Mouse (Mus musculus) brain, embryonic 18.5 days (tissue): ENCODE measurements at regions not wholly inside any gene's neighbourhood (a gene's known extent, or its start where the extent isn't known, plus 50 kb on each side); places are given as distances from the start of the nearest gene placed in this dataset.

Source experiments
- DNase-seq: peaks from one replicate; pipeline ENCODE4 v3.0.0-alpha.2; 2012; ENCODE audit warnings: low read depth, low spot score

DNA sequence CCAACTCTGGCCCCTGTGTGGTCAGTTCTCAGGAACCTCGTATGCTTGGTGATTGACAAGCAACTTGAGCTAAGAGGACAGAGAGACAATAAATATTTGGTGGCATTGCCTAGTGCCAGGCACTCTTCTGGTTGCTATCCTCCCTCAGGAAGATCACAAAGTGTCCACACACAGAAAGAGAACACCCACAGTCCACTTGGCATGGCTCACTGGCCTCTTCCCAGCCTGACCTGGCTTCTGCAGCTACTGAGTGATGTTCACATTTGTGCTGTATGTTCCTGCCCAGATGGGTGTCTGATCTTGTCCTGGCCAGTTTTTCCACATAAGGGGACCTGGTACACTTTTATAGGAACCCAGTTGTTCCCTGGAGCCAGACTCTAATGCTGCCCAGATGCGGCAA lies 136.8 kb upstream of the Zfp703 start:
- no peak for DNase-seq

GRCm38 (mm10) chr8:26840745-26841680 lies 136.1 kb upstream of the Zfp703 start:
- no peak for DNase-seq

DNA sequence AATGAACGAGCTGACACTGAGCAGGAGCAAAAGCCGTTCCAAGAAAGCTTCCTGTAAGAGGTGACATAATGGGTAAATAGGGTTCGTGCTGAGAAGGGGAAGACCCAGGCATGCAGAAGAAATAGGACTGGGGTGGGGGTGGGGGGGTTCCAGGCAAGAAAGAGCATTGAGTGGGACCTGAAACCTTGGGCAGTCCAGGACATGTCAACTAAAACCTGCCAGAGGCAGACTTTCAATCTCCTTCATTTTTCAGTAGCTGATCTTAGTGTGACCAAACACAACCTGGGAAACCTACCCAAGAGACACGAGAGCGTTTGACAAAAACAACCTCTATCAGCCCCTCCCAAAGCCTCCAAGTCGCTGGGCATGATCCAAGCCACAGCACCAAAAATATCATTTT lies 133.4 kb upstream of the Zfp703 start:
- no peak for DNase-seq

- DNase-seq: no peak
Measured at GRCm38 (mm10) chr8:26844132-26844808, 132.9 kb upstream of the Zfp703 start.

DNA sequence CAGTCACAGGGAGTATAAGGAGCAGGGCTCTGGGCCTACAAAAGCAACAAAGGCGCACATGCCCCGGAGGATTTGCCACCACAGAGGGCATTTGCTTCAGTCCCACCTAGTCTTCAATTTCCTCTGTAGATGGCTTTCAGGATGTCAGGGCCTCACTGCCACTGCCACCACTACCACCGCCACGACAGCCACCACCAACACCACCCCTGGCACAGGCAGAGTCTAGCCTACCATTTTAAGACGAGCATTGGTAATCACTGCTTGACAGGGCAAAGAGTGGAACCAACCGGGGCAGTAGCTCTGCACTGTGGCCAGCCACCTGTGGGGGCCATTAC lies 132.3 kb upstream of the Zfp703 start:
- DNase-seq: no peak

DNA sequence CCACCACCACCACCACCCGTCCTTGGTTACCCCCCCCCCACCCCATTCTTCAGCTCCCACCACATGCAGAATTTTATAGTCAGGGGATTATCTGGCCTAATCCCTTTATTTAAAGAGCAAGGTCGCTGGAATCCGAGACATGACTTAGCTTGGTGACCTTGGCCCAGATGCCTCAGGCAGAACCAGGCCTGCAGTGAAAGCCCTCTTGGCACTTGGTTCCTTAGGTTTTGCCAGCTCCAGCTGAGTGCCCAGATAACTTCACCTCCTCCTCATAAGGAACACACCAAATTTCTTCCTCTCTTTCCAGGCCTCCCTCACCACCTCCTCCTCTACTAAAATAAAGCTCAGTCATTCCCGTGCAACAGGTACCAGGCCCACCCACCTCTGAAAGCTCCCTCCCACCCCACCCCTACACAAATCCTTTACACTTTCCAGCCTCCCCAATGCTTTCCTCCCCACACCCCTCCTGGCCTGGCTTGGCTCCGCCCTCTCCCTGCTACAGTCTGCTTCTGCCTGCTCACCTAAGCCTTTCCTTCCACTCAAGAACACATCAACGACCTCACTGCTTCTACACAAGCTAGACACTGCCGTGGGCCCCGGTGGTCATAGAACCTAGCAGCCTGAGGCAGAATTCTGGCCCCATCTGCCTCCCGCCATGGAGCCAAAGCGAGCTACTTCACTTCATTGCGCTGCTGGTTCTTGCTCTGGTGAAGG lies 131.5 kb upstream of the Zfp703 start:
- no peak for DNase-seq

- no peak for DNase-seq
Measured at GRCm38 (mm10) chr8:26847009-26847408, 130.1 kb upstream of the Zfp703 start.

- DNase-seq: no peak
Measured at GRCm38 (mm10) chr8:26848098-26848772, 128.9 kb upstream of the Zfp703 start.

GRCm38 (mm10) chr8:26848955-26849684 lies 128.0 kb upstream of the Zfp703 start:
- DNase-seq: peak; percentile 22

GRCm38 (mm10) chr8:26851871-26852800 lies 125.0 kb upstream of the Zfp703 start:
- no peak for DNase-seq

- no peak for DNase-seq
Measured at GRCm38 (mm10) chr8:26852921-26853320, 124.2 kb upstream of the Zfp703 start.

GRCm38 (mm10) chr8:26854557-26855238 lies 122.4 kb upstream of the Zfp703 start:
- no peak for DNase-seq

DNA sequence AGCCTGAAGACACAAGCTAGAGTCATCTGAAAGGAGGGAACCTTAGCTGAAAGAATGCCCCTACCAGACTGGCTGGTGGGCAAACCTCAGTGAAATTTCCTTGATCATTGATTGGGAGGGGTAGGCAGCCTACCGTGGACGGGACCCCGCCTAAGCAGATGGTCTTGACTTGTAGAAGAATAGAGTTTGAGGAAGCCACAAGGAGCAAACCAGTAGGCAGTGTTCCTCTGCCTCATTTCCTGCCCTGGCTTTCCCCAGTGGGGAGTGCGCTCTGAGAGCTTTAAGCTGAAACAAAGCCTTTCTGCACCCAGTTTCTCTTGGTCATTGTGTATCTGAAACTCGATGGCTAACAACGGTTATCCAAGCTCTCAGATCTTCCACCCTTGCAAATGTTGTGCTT lies 121.9 kb upstream of the Zfp703 start:
- no peak for DNase-seq

DNA sequence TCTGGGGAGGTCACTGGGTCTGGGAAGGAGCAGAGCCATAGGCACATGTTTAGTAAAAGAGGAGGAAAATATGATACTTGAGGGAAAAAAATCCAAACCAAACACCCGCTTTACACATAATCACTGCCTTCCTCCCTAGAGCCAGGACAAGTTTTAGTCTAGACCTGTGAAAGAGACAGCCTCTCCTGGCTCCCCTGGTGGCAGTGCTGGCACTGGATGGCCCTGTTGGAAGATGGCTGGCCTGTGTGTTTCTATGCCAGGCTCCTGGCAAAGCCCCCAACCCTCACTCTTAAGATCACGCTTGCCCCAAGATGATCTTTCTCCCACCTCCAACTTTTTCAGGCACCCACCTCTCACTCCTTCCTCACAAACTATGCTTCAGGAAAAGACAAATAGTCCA lies 112.6 kb upstream of the Zfp703 start:
- DNase-seq: no peak

GRCm38 (mm10) chr8:26864971-26865370 lies 112.2 kb upstream of the Zfp703 start:
- no peak for DNase-seq

DNA sequence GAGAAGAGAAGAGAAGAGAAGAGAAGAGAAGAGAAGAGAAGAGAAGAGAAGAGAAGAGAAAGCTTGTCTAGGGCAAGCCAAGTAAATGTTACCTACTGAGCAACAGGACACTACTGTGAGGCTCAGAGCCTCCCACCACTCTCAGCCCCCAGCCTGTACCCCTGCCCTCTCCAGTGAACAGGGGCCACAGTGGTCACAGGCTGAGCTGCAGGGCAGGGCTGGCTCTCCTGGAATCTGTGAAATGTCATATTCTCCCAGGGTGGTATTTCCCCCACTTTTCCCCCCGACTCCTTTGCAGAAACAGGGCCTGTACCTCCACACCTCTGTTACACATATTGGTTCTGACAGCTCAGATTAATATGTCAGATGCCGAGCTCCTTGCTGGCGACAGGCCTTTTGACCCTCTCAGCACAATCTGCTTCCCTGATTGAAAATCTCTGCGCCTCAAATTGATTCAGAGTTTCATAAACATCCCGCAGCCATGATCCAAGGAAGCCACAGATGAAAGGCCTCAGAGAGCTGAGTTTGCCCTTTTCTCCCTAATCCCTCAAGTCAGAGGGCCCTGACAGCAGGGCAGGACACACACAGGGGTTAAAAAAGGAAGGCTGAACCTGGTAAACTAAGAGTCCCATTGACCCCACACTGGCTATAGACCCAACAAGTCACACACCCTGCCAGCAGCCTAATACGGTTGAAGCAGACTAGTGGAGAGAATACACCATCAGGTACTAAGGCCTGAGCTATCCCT lies 108.8 kb upstream of the Zfp703 start:
- DNase-seq: no peak

DNA sequence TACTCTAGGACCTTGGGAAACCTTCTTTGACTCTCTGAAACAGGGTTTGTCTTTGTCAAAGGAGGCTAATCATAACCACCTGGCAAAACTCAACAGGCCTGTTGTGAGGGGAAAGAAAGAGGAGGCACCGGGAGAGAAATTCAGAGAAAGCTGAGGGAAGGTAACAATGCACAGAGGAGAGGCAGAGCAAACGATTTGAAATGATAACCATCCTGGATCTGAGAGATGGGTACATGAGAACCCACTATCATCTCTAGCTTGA lies 108.3 kb upstream of the Zfp703 start:
- no peak for DNase-seq

- no peak for DNase-seq
Measured at GRCm38 (mm10) chr8:26871838-26872237, 105.3 kb upstream of the Zfp703 start.

DNA sequence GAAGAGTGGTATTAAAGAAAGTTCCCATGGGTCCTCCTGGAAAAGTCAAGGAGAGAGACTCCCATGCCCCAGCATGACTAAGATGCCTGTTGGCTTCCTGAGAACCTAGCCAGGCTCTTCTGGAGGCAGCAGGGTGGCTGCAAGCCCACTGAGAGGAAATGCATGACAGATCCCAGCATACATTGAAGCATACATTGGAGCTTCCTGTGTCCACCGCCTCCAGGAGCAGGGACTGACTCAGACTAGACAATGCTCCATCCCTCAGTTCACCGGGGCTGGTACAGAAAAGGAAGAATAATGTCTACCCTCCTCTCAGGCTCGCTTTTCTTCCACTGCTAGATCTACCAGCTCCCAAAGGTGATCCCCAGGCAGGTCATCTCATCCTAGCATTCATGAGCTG lies 104.7 kb upstream of the Zfp703 start:
- no peak for DNase-seq
